24 mouse cellular contexts compared by ENCODE assay signal in genomic region chr10:127092742-127093141, GRCm38 (mm10). TPM values are rescaled to one million over a fixed set of nuclear protein-coding genes. Genes with fewer than 3 reads are reported as not detected.
DNase-seq lines count a peak whose midpoint lies in the region; ATAC-seq and TF ChIP-seq lines count a peak whose summit lies in the region.
"Had no signal": no experiment of that assay in that cellular context is flagged by ENCODE, and none has a peak within 500 bp of the region (broad histone marks: within the 10 kb centered on the region; RNA-seq: fewer than 3 reads in every experiment).

No protein-coding gene starts in this region.

- 0 out of 2 replicates have a peak overlapping the region, but pooled peaks have one; percentile 76 for H3K27ac ChIP-seq in layer of hippocampus, adult 2 months
- no peak overlapping the region for H3K27ac ChIP-seq in testis, adult 2 months (ENCODE audit: control insufficient read depth, insufficient read depth, low read depth, low read length)
- H3K27ac ChIP-seq: embryonic facial prominence, embryonic 13.5 days; embryonic facial prominence, embryonic 15.5 days; forebrain, embryonic 10.5 days; forebrain, embryonic 12.5 days had no signal

- ATAC-seq in common myeloid progenitor, adult 5-6 weeks (replicated peaks; ENCODE audit: low read depth, poor library complexity, severe bottlenecking), result peak; percentile 59
- ATAC-seq: activated CD4-positive, CD25-positive, alpha-beta regulatory T cell, adult 4 months; CD4-positive, CD25-positive, alpha-beta regulatory T cell, adult 4 months; forebrain, embryonic 14.5 days; forebrain, embryonic 16.5 days; Patski had no signal

- no peak for TF ChIP-seq CTCF in layer of hippocampus, adult 2 months (conservative IDR thresholded peaks at IDR 0.05)
- TF ChIP-seq CTCF in testis, adult 2 months (IDR thresholded peaks at IDR 0.05; ENCODE audit: control insufficient read depth, insufficient read depth, insufficient replicate concordance, low read depth, low read length), result no peak

- H3K4me3 ChIP-seq in layer of hippocampus, adult 2 months, result no peak overlapping the region
- peak overlapping the region; percentile 59 for H3K4me3 ChIP-seq in testis, adult 2 months (ENCODE audit: control insufficient read depth, low read depth, low read length)
- H3K4me3 ChIP-seq: erythroblast, embryonic 14.5 days; forebrain, embryonic 10.5 days; forebrain, embryonic 12.5 days had no signal

- no peaks in the 10 kb centered on the region for H3K27me3 ChIP-seq in testis, adult 2 months (ENCODE audit: control insufficient read depth, insufficient read depth, low read length)
- H3K27me3 ChIP-seq: CH12.LX, Patski had no signal

- no peaks in the 10 kb centered on the region for H3K36me3 ChIP-seq in testis, adult 2 months (ENCODE audit: control insufficient read depth, insufficient read depth, low read length)

- DNase-seq in layer of hippocampus, adult 2 months (ENCODE audit: low spot score in 2 of 2), result no peak
- no peak for DNase-seq in layer of hippocampus, adult 8-10 months (ENCODE audit: low spot score in 2 of 2)
- no peak for DNase-seq in testis, postnatal 14 days (ENCODE audit: low spot score)
- no peak for DNase-seq in left cerebral cortex, adult 9 months (ENCODE audit: low spot score in 2 of 2)
- DNase-seq: adrenal gland, adult 8-10 months; adrenal gland, postnatal 14 days; adrenal gland, postnatal 36 days; B cell, adult 2 months; cerebellum, adult 8-10 months; cerebellum, postnatal 25 days; embryo, embryonic 11 days had no signal

- H3K4me1 ChIP-seq in testis, adult 2 months (ENCODE audit: control insufficient read depth, insufficient read depth, low read length), result peaks cover 24% of the 10 kb centered on the region

- no peak for TF ChIP-seq POLR2A in testis, adult 2 months (IDR thresholded peaks at IDR 0.05; ENCODE audit: control insufficient read depth, low read depth, low read length)

RNA-seq across cellular contexts. Expression of gene Agap2, which starts 17.7 kb away (rescaled TPM):
- total RNA-seq in layer of hippocampus, adult 2 months (2021), result 100 to 1,000 TPM; 820 to 844 TPM
- 100 to 1,000 TPM; 657 to 727 (median 692) TPM for total RNA-seq in layer of hippocampus, adult 8-10 months (2022)
- polyA plus RNA-seq in testis, adult 2 months (2012; rRNA removed), result 0.53 and 0.73 TPM in 2 replicates
- total RNA-seq in common myeloid progenitor, adult 5-6 weeks (2017), result 40.8 and 56.1 TPM in 2 replicates

RNA-seq across cellular contexts. Expression of gene Tspan31, which starts 22.7 kb away (rescaled TPM):
- 10 to 100 TPM; 57.2 to 62.1 TPM for total RNA-seq in layer of hippocampus, adult 2 months (2021)
- total RNA-seq in layer of hippocampus, adult 8-10 months (2022), result 10 to 100 TPM; 62.9 to 68.4 (median 66.1) TPM
- polyA plus RNA-seq in testis, adult 2 months (2012; rRNA removed), result 12.7 and 16.3 TPM in 2 replicates
- 49.9 and 62.2 TPM in 2 replicates for total RNA-seq in common myeloid progenitor, adult 5-6 weeks (2017)

RNA-seq across cellular contexts. Expression of gene Os9, which starts 28.2 kb away (rescaled TPM):
- total RNA-seq in layer of hippocampus, adult 2 months (2021), result 100 to 1,000 TPM; 100 to 102 TPM
- 100 to 1,000 TPM in 2 of 4 experiments, 10 to 100 TPM in 2; 98.1 to 120 (median 109) TPM for total RNA-seq in layer of hippocampus, adult 8-10 months (2022)
- polyA plus RNA-seq in testis, adult 2 months (2012; rRNA removed), result 32.2 and 33.9 TPM in 2 replicates
- 159 TPM in 2 replicates for total RNA-seq in common myeloid progenitor, adult 5-6 weeks (2017)

RNA-seq across cellular contexts. Expression of gene Cdk4, which starts 29.4 kb away (rescaled TPM):
- 10 to 100 TPM; 84.6 to 94.8 TPM for total RNA-seq in layer of hippocampus, adult 2 months (2021)
- total RNA-seq in layer of hippocampus, adult 8-10 months (2022), result 10 to 100 TPM; 84.1 to 95.2 (median 91.1) TPM
- 68.4 and 70.9 TPM in 2 replicates for polyA plus RNA-seq in testis, adult 2 months (2012; rRNA removed)
- 723 and 923 TPM in 2 replicates for total RNA-seq in common myeloid progenitor, adult 5-6 weeks (2017)

RNA-seq across cellular contexts. Expression of gene March9, which starts 32.8 kb away (rescaled TPM):
- 10 to 100 TPM; 19.8 TPM for total RNA-seq in layer of hippocampus, adult 2 months (2021)
- total RNA-seq in layer of hippocampus, adult 8-10 months (2022), result 10 to 100 TPM; 14.8 to 21.9 (median 20.4) TPM
- 2.1 TPM in 2 replicates for polyA plus RNA-seq in testis, adult 2 months (2012; rRNA removed)
- total RNA-seq in common myeloid progenitor, adult 5-6 weeks (2017), result 0.23 TPM in 1 of 2 replicates, not detected in the other
- polyA plus RNA-seq: erythroblast, embryonic 14.5 days had no signal

Comparison
In these comparisons a context has a peak if more than half of its experiments do, and no peak if none do; other contexts are left out.
1. RNA of gene Agap2, which starts 17.7 kb away (total RNA-seq): 820 to 844 TPM in layer of hippocampus, adult 2 months and 657 to 727 TPM in layer of hippocampus, adult 8-10 months; 40.8 to 56.1 TPM in common myeloid progenitor, adult 5-6 weeks; every median in the first group is over 10 times any median in the second.